Mouse (Mus musculus): Measurements from ENCODE around the gene Gxylt1. TPM values are rescaled to one million over a fixed set of nuclear protein-coding genes. Genes with fewer than 3 reads are reported as not detected.

Gene Gxylt1
- polyA plus RNA-seq, 1 experiment from 2014 or later, result 3.3 TPM

GRCm38 (mm10) chr15:93275623-93276022, 644 bp upstream of the Gxylt1 start:
- ATAC-seq (ENCODE audit: low read depth) (peak; percentile 49), DNase-seq (no peak)
- Histone ChIP-seq H3K9ac (peak overlapping the region; percentile 78), H3K9me3 (replicated peaks) (no peaks in the 10 kb centered on the region), H3K4me2 (peak overlapping the region; percentile 91), H3K4me3 (replicated peaks) (peak overlapping the region; percentile 84), H3K27ac (peak overlapping the region; percentile 90), H3K4me1 (replicated peaks) (peaks cover 45% of the 10 kb centered on the region), H3K36me3 (peaks cover 7% of the 10 kb centered on the region; the same call in 1 of the 2 replicates), H3K27me3 (no peaks in the 10 kb centered on the region)
- WGBS (ENCODE audit: insufficient replicate concordance), result under 1% methylated on average over 21 of the region's 21 CpGs

GRCm38 (mm10) chr15:93273788-93274678, 946 bp downstream of the Gxylt1 start:
- DNase-seq (no peak), ATAC-seq (ENCODE audit: low read depth) (no peak)
- H3K36me3 ChIP-seq, result peaks cover 6% of the 10 kb centered on the region
- peak overlapping the region; percentile 87 for H3K4me2 ChIP-seq
- no peaks in the 10 kb centered on the region for H3K9me3 ChIP-seq (replicated peaks)
- peak overlapping the region; percentile 84 for H3K4me3 ChIP-seq (replicated peaks)
- no peaks in the 10 kb centered on the region for H3K27me3 ChIP-seq
- 38% methylated on average over 19 of the region's 19 CpGs for WGBS (ENCODE audit: insufficient replicate concordance)
- H3K9ac ChIP-seq, result peak overlapping the region; percentile 92
- peak overlapping the region; percentile 85 for H3K27ac ChIP-seq
- H3K4me1 ChIP-seq (replicated peaks), result peaks cover 52% of the 10 kb centered on the region

- DNase-seq, result no peak
- Histone ChIP-seq H3K9me3 (replicated peaks) (no peaks in the 10 kb centered on the region), H3K4me2 (peak overlapping the region; percentile 87), H3K27ac (no peak overlapping the region), H3K9ac (no peak overlapping the region; the same call in 1 of the 2 replicates), H3K4me1 (replicated peaks) (peaks cover 52% of the 10 kb centered on the region), H3K27me3 (no peaks in the 10 kb centered on the region), H3K4me3 (replicated peaks) (peak overlapping the region; percentile 84), H3K36me3 (peaks cover 6% of the 10 kb centered on the region)
- ATAC-seq (ENCODE audit: low read depth), result no peak
- 49% methylated on average over 9 of the region's 9 CpGs for WGBS (ENCODE audit: insufficient replicate concordance)
These were observed 2.0 kb downstream of the Gxylt1 start for GRCm38 (mm10) chr15:93272948-93273347.

GRCm38 (mm10) chr15:93270289-93270855, 4.6 kb downstream of the Gxylt1 start:
- 56% methylated on average over 9 of the region's 9 CpGs for WGBS (ENCODE audit: insufficient replicate concordance)
- Histone ChIP-seq H3K4me3 (replicated peaks) (no peak overlapping the region), H3K4me1 (replicated peaks) (peaks cover 43% of the 10 kb centered on the region), H3K9me3 (replicated peaks) (no peaks in the 10 kb centered on the region), H3K4me2 (no peak overlapping the region), H3K27me3 (no peaks in the 10 kb centered on the region), H3K36me3 (peaks cover 6% of the 10 kb centered on the region), H3K9ac (no peak overlapping the region; the same call in 1 of the 2 replicates), H3K27ac (no peak overlapping the region)
- ATAC-seq (ENCODE audit: low read depth) (no peak), DNase-seq (no peak)

GRCm38 (mm10) chr15:93269572-93269971, 5.4 kb downstream of the Gxylt1 start:
- no peak for ATAC-seq (ENCODE audit: low read depth)

GRCm38 (mm10) chr15:93268001-93268400, 7.0 kb downstream of the Gxylt1 start:
- H3K27me3 ChIP-seq, result no peaks in the 10 kb centered on the region
- peaks cover 28% of the 10 kb centered on the region for H3K4me1 ChIP-seq (replicated peaks)
- WGBS (ENCODE audit: insufficient replicate concordance), result 89% methylated on average over 1 of the region's 1 CpGs
- H3K4me3 ChIP-seq (replicated peaks), result no peak overlapping the region
- no peak for ATAC-seq (ENCODE audit: low read depth)
- DNase-seq, result no peak
- no peak overlapping the region for H3K27ac ChIP-seq
- H3K9me3 ChIP-seq (replicated peaks), result no peaks in the 10 kb centered on the region
- no peak overlapping the region for H3K4me2 ChIP-seq
- H3K9ac ChIP-seq, result no peak overlapping the region
- peaks cover 6% of the 10 kb centered on the region for H3K36me3 ChIP-seq

More at GRCm38 (mm10) chr15:93269572-93269971, 5.4 kb downstream of the Gxylt1 start:
- no peak for DNase-seq
- H3K4me1 ChIP-seq (replicated peaks), result peaks cover 42% of the 10 kb centered on the region
- 91% methylated on average over 7 of the region's 7 CpGs for WGBS (ENCODE audit: insufficient replicate concordance)
- H3K27ac ChIP-seq, result no peak overlapping the region
- H3K9me3 ChIP-seq (replicated peaks), result no peaks in the 10 kb centered on the region
- no peaks in the 10 kb centered on the region for H3K27me3 ChIP-seq
- peaks cover 6% of the 10 kb centered on the region for H3K36me3 ChIP-seq
- no peak overlapping the region for H3K4me2 ChIP-seq
- no peak overlapping the region for H3K4me3 ChIP-seq (replicated peaks)
- no peak overlapping the region for H3K9ac ChIP-seq

GRCm38 (mm10) chr15:93267479-93267878, 7.5 kb downstream of the Gxylt1 start:
- Histone ChIP-seq H3K4me1 (replicated peaks) (peaks cover 23% of the 10 kb centered on the region), H3K4me3 (replicated peaks) (no peak overlapping the region), H3K27me3 (no peaks in the 10 kb centered on the region), H3K4me2 (no peak overlapping the region), H3K9me3 (replicated peaks) (no peaks in the 10 kb centered on the region), H3K36me3 (peaks cover 6% of the 10 kb centered on the region), H3K9ac (no peak overlapping the region), H3K27ac (no peak overlapping the region)
- no peak for ATAC-seq (ENCODE audit: low read depth)
- no peak for DNase-seq
- WGBS (ENCODE audit: insufficient replicate concordance), result 81% methylated on average over 8 of the region's 8 CpGs

GRCm38 (mm10) chr15:93266361-93266760, 8.6 kb downstream of the Gxylt1 start:
- peaks cover 17% of the 10 kb centered on the region for H3K4me1 ChIP-seq (replicated peaks)
- no peaks in the 10 kb centered on the region for H3K9me3 ChIP-seq (replicated peaks)
- no peaks in the 10 kb centered on the region for H3K27me3 ChIP-seq
- no peak overlapping the region for H3K4me2 ChIP-seq
- H3K4me3 ChIP-seq (replicated peaks), result no peak overlapping the region
- 91% methylated on average over 16 of the region's 16 CpGs for WGBS (ENCODE audit: insufficient replicate concordance)
- H3K9ac ChIP-seq, result no peak overlapping the region
- H3K27ac ChIP-seq, result no peak overlapping the region
- H3K36me3 ChIP-seq, result peaks cover 10% of the 10 kb centered on the region
- no peak for ATAC-seq (ENCODE audit: low read depth)
- no peak for DNase-seq

GRCm38 (mm10) chr15:93265728-93266127, 9.3 kb downstream of the Gxylt1 start:
- ATAC-seq (ENCODE audit: low read depth), result no peak
- Histone ChIP-seq H3K27ac (no peak overlapping the region), H3K9me3 (replicated peaks) (no peaks in the 10 kb centered on the region), H3K9ac (no peak overlapping the region), H3K36me3 (peaks cover 15% of the 10 kb centered on the region), H3K4me2 (no peak overlapping the region), H3K4me1 (replicated peaks) (peaks cover 11% of the 10 kb centered on the region), H3K27me3 (no peaks in the 10 kb centered on the region), H3K4me3 (replicated peaks) (no peak overlapping the region)
- no peak for DNase-seq
- WGBS (ENCODE audit: insufficient replicate concordance), result 63% methylated on average over 2 of the region's 2 CpGs

GRCm38 (mm10) chr15:93265231-93265630, 9.7 kb downstream of the Gxylt1 start:
- H3K9ac ChIP-seq, result no peak overlapping the region

GRCm38 (mm10) chr15:93264221-93264620, 10.8 kb downstream of the Gxylt1 start:
- DNase-seq (no peak), ATAC-seq (ENCODE audit: low read depth) (no peak)
- Histone ChIP-seq H3K9me3 (replicated peaks) (no peaks in the 10 kb centered on the region), H3K4me2 (no peak overlapping the region), H3K4me3 (replicated peaks) (no peak overlapping the region), H3K27ac (no peak overlapping the region), H3K36me3 (peaks cover 9% of the 10 kb centered on the region), H3K4me1 (replicated peaks) (peaks cover 3% of the 10 kb centered on the region), H3K9ac (no peak overlapping the region), H3K27me3 (no peaks in the 10 kb centered on the region)
- WGBS (ENCODE audit: insufficient replicate concordance), result 74% methylated on average over 3 of the region's 3 CpGs

More at GRCm38 (mm10) chr15:93265231-93265630, 9.7 kb downstream of the Gxylt1 start:
- H3K4me3 ChIP-seq (replicated peaks), result no peak overlapping the region
- H3K36me3 ChIP-seq, result peaks cover 15% of the 10 kb centered on the region
- ATAC-seq (ENCODE audit: low read depth) (no peak), DNase-seq (no peak)
- WGBS (ENCODE audit: insufficient replicate concordance), result 69% methylated on average over 3 of the region's 3 CpGs
- H3K9me3 ChIP-seq (replicated peaks), result no peaks in the 10 kb centered on the region
- H3K27ac ChIP-seq, result no peak overlapping the region
- H3K27me3 ChIP-seq, result no peaks in the 10 kb centered on the region
- H3K4me1 ChIP-seq (replicated peaks), result peaks cover 6% of the 10 kb centered on the region
- H3K4me2 ChIP-seq, result no peak overlapping the region

Data from liver, embryonic 13.5 days (tissue).